Mouse (Mus musculus) intestine, embryonic 16.5 days (tissue): ENCODE measurements around the gene Trim59. TPM values are rescaled to one million over a fixed set of nuclear protein-coding genes. Genes with fewer than 3 reads are reported as not detected.
"Not testable (repeated sequence)": the region's sequence is repeated elsewhere in the genome, so short reads cannot be mapped to it uniquely, and the experiment has no call there.

Experiments
- ATAC-seq: fragments of 200-750 bp; cut with Nextera tagmentation; 2 replicates; pipeline ENCODE4 v1.8.0; 2017; ENCODE audit warnings: moderate TSS enrichment, moderate library complexity
- H3K27ac ChIP-seq: fragments of 300-500 bp; sonication (generic); 2 replicates; pipeline ENCODE4 v1.5.1; 2014; ENCODE audit warnings: mild to moderate bottlenecking, low read length
- H3K27me3 ChIP-seq: fragments of 300-500 bp; sonication (generic); replicated peaks from 2 replicates; pipeline ENCODE4 v1.6.1; 2014; ENCODE audit warnings: low read length, control low read depth, mixed read lengths; ENCODE audit not compliant: control insufficient read depth, insufficient read depth
- H3K36me3 ChIP-seq: fragments of 300-500 bp; sonication (generic); 2 replicates; pipeline ENCODE4 v1.6.1; 2014; ENCODE audit warnings: low read length, control low read depth; ENCODE audit not compliant: control insufficient read depth, insufficient read depth
- H3K4me1 ChIP-seq: fragments of 300-500 bp; sonication (generic); 2 replicates; pipeline ENCODE4 v1.6.1; 2014; ENCODE audit warnings: low read length, control low read depth, mixed read lengths; ENCODE audit not compliant: control insufficient read depth, insufficient read depth
- H3K4me2 ChIP-seq: fragments of 300-500 bp; sonication (generic); 2 replicates; pipeline ENCODE4 v1.6.1; 2014; ENCODE audit warnings: low read depth, low read length, control low read depth
- H3K4me3 ChIP-seq: fragments of 300-500 bp; sonication (generic); 2 replicates; pipeline ENCODE4 v1.5.1; 2014; ENCODE audit warnings: mild to moderate bottlenecking, low read length
- H3K9ac ChIP-seq: fragments of 300-500 bp; sonication (generic); 2 replicates; pipeline ENCODE4 v1.6.1; 2014; ENCODE audit warnings: low read depth, low read length
- H3K9me3 ChIP-seq: fragments of 300-500 bp; sonication (generic); 2 replicates; pipeline ENCODE4 v1.6.1; 2016; ENCODE audit warnings: low read length, control low read depth; ENCODE audit not compliant: control insufficient read depth
- WGBS: fragments of 180-500 bp; shearing (Covaris S2); extraction: QIAGEN DNeasy Blood & Tissue Kit; methylation state at CpG from one replicate; pipeline ENCODE4 v1.1.7; 2014; 5-methylcytosine and 5-hydroxymethylcytosine counted together
- polyA plus RNA-seq: library from polyadenylated mRNA; unstranded; fragments of >200 nt; fragmentation: Nextera tagmentation; extraction: Ambion mirVana; gene quantifications from 2 replicates; pipeline ENCODE4 v1.2.1, GENCODE M21; 2015

The Trim59 gene
- polyA plus RNA-seq, 1 experiment from 2014 or later: 56.6 TPM

DNA sequence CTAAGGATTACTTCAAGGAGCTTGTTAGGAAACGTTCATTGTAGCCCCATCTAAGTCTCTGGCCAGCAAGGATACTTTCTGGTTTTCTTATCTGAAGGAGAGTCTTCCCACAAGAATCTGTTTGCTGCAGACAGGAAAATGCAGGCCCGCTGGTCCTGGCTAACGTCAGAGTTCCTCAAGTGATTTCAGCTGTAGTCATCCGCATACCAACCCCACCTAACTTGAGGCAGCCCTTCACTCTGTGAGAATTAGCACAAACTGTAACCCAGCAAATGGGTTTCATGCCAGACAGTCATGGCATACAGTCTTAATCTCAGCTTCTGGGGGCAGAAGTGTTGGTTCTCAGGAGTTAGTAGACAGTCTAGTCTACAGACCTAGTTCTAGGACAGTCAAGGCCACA, 2.0 kb upstream of the Trim59 start:
- no peak overlapping the region for H3K9ac ChIP-seq
- H3K4me1 ChIP-seq: peaks cover 12% of the 10 kb centered on the region
- no peak overlapping the region for H3K27ac ChIP-seq
- no peaks in the 10 kb centered on the region for H3K36me3 ChIP-seq
- H3K4me3 ChIP-seq: no peak overlapping the region
- no peak overlapping the region for H3K4me2 ChIP-seq
- 57% methylated on average over 4 of the region's 4 CpGs for WGBS
- no peaks in the 10 kb centered on the region for H3K27me3 ChIP-seq
- no peaks in the 10 kb centered on the region for H3K9me3 ChIP-seq
- ATAC-seq: no peak

DNA sequence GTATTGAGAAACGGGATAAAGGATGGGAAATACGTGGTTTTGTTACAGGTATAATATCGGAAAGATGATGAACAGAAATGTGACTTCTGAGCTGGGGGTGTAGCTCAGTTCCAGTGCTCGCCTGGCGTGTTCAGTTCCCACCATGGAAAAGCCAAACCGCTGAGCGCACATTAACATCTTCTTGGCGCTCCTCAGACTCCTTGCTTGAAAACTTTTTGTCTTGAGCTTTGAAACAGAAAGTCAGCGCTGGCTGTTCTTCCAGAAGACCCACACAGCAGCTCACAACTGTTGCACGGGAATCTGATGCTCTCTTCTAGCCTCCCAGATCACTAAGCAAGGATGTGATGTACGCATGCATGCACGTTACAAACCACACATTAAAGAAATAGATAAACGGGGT, 1.2 kb upstream of the Trim59 start:
- WGBS: 28% methylated on average over 13 of the region's 13 CpGs

DNA sequence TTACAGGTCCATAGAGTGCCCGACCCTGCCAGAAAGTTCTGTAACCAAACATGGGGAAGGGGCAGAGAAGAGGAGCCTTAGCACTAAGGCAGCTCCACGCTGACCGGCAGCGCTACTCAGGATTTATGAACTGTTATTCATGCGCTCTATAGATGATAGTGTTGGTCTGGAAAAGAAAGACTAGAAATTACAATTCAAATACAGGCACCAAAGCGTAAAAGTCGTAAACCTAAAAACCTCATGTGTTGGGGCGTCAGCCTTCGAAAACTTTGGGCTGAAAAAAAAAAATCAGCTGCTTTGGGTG, 797 bp upstream of the Trim59 start:
- ATAC-seq: peak; percentile 24
- Histone ChIP-seq H3K27me3 (no peaks in the 10 kb centered on the region), H3K4me3 (peak overlapping the region; percentile 90), H3K9ac (peak overlapping the region; percentile 89), H3K9me3 (no peaks in the 10 kb centered on the region), H3K4me2 (peak overlapping the region; percentile 78), H3K27ac (peak overlapping the region; percentile 91), H3K4me1 (peaks cover 14% of the 10 kb centered on the region), H3K36me3 (no peaks in the 10 kb centered on the region)
- WGBS: 4% methylated on average over 9 of the region's 9 CpGs

More for the DNA sequence above, 1.2 kb upstream of the Trim59 start:
- Histone ChIP-seq H3K27ac (no peak overlapping the region), H3K4me2 (peak overlapping the region; percentile 78), H3K9ac (peak overlapping the region; percentile 89), H3K4me1 (peaks cover 14% of the 10 kb centered on the region), H3K27me3 (no peaks in the 10 kb centered on the region), H3K4me3 (peak overlapping the region; percentile 90), H3K9me3 (no peaks in the 10 kb centered on the region), H3K36me3 (no peaks in the 10 kb centered on the region)
- no peak for ATAC-seq

DNA sequence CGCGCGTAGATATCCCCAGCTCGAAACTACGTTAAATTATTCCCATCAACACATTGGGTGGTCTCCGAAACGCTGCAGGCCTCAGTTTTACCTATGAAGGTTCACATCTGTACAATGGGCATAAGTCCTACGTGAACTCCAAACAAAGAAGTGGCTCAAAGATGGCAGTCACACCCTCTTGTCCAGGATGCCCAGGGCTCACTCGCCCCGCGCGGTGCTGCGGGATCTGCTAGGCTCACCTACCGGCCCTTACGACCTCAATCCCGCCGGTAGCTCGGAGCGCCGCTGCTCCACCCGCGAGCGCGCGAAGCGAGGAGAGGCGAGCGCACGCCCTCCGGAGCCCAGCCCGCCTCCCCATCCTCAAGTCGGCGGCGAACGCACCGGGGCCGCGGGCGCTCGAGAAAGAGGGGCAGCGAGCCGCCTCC, 376 bp downstream of the Trim59 start:
- ATAC-seq: peak; percentile 71
- no peaks in the 10 kb centered on the region for H3K36me3 ChIP-seq
- peak overlapping the region; percentile 89 for H3K9ac ChIP-seq
- H3K4me1 ChIP-seq: peaks cover 14% of the 10 kb centered on the region
- no peaks in the 10 kb centered on the region for H3K27me3 ChIP-seq
- H3K27ac ChIP-seq: peak overlapping the region; percentile 88
- WGBS: under 1% methylated on average over 40 of the region's 42 CpGs
- H3K4me2 ChIP-seq: peak overlapping the region; percentile 62
- H3K9me3 ChIP-seq: no peaks in the 10 kb centered on the region
- H3K4me3 ChIP-seq: peak overlapping the region; percentile 90

DNA sequence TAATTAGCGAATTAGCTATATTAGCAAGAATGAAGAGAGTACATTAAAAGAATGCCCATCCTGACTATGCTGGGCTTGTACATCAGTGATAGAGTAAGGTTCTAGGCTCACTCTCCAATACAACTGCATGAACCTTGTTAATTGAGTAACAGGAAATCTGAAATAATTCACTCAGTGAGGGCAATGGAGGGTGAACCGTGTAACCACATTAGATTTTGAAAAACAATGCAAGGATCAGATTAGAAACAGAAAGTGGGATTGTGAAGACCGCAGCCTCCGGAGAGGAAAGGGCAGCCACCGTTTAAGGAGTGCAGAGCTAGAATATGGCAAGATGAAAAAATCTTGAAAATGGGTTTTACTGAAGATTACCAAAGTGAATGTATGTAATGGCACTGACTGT, 3.3 kb downstream of the Trim59 start:
- Histone ChIP-seq H3K27ac (no peak overlapping the region), H3K4me3 (peak overlapping the region; percentile 13; the same call in 1 of the 2 replicates), H3K4me1 (peaks cover 14% of the 10 kb centered on the region), H3K4me2 (peak overlapping the region; percentile 30), H3K36me3 (no peaks in the 10 kb centered on the region), H3K9ac (no peak overlapping the region), H3K9me3 (no peaks in the 10 kb centered on the region), H3K27me3 (no peaks in the 10 kb centered on the region)
- 61% methylated on average over 5 of the region's 5 CpGs for WGBS
- no peak for ATAC-seq

DNA sequence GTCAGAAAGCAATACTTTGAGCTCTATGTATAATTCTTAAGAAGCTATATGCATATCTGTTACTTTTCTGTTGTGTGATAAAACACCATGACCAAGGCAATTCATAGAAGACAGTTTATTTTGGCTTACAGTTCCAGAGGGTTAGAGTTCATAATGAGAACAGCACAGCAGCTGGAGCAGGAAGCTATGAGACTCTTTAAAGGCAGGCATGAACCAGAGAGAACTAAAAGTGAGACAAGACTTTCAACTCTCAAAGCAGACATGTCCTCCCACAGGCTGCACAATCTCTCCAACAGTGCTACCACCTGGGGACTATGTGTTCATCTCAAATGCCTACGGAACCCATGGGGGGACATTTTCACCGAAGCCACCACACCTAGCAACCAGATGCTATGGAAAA, 4.5 kb downstream of the Trim59 start:
- H3K27ac ChIP-seq: no peak overlapping the region
- ATAC-seq: no peak
- WGBS: 93% methylated on average over 2 of the region's 2 CpGs
- no peaks in the 10 kb centered on the region for H3K36me3 ChIP-seq
- H3K9me3 ChIP-seq: no peaks in the 10 kb centered on the region
- no peaks in the 10 kb centered on the region for H3K27me3 ChIP-seq
- no peak overlapping the region for H3K4me3 ChIP-seq
- H3K9ac ChIP-seq: no peak overlapping the region
- peaks cover 8% of the 10 kb centered on the region for H3K4me1 ChIP-seq
- no peak overlapping the region for H3K4me2 ChIP-seq

DNA sequence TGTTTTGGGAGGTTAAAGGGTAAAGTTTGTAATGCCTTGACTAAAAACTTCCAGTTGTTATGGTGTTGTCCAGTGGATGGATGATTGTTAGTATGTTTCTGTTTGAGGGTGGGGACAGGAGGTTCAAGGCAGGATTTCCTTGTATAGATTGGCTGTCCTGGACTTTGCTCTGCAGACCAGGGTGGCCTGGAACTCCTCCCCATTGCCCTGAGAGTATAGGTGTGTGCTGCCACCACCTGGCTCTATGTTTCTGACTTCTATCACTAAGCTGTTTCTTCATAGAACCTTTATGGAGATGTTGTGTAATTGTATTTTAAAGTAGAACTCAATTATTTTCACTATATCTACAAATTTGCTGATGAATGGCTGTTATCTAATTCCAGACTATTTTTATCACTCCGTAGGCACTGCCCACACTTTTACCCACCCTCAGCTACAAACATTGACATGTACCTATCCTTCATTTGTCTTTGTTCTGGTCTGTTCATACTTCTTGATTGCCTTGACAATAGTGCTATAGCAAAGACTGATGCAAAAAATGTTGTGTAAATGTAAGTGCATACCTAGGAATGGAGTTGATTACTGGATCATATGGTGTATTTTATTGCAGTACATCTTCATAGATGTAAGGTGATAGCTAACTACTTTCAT, 18.3 kb downstream of the Trim59 start:
- Histone ChIP-seq H3K9ac (no peak overlapping the region), H3K27me3 (no peaks in the 10 kb centered on the region), H3K4me1 (no peaks in the 10 kb centered on the region), H3K36me3 (peaks cover 23% of the 10 kb centered on the region), H3K4me2 (no peak overlapping the region), H3K27ac (no peak overlapping the region), H3K4me3 (no peak overlapping the region), H3K9me3 (no peaks in the 10 kb centered on the region)
- WGBS: 85% methylated on average over 1 of the region's 1 CpGs
- peak; percentile 98 for ATAC-seq

DNA sequence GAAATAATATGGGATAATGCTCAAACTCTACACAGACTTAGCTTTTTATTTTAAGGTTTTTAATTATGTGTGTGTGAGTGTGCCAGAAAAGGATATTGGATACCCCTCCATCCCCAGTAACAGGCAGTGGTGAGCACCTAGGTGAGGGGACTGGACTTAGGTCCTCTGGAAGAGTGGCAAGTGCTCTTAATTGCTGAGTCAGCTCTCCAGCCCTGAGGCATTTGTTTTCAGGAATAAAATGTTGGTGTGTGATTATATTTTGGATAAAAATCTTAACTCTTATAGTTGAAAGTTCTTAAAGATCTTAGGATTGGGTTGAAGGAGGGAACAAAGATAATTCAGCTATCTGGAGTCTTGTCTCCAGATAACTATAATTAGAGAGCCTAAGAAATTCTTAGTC, 23.8 kb downstream of the Trim59 start:
- Histone ChIP-seq H3K4me3 (no peak overlapping the region), H3K9ac (no peak overlapping the region), H3K36me3 (peaks cover 23% of the 10 kb centered on the region), H3K9me3 (no peaks in the 10 kb centered on the region), H3K27ac (no peak overlapping the region), H3K27me3 (no peaks in the 10 kb centered on the region), H3K4me2 (no peak overlapping the region), H3K4me1 (no peaks in the 10 kb centered on the region)
- ATAC-seq: no peak

DNA sequence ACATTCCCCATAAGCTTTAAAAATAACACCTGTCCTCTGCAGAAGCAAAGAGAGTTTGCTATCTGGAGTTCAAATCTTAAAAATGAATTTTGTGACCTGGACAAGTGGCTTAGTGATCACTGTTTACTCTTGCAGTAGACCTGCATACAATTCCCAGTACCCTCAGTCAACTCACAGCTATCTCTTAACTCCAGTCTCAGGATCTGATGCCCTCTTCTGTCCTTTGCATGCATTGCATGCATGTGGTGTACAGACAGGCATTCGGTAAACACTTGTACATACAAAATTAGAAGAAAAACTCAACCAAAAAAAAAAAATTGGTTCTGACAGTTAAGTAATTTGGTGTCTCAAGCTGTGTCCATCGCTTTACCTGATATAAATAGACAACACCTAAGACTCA, 24.3 kb downstream of the Trim59 start:
- Histone ChIP-seq H3K27ac (no peak overlapping the region), H3K4me3 (no peak overlapping the region), H3K9ac (no peak overlapping the region), H3K4me2 (no peak overlapping the region), H3K4me1 (no peaks in the 10 kb centered on the region), H3K9me3 (no peaks in the 10 kb centered on the region), H3K27me3 (no peaks in the 10 kb centered on the region), H3K36me3 (peaks cover 23% of the 10 kb centered on the region)
- WGBS: 91% methylated on average over 2 of the region's 2 CpGs
- ATAC-seq: no peak

DNA sequence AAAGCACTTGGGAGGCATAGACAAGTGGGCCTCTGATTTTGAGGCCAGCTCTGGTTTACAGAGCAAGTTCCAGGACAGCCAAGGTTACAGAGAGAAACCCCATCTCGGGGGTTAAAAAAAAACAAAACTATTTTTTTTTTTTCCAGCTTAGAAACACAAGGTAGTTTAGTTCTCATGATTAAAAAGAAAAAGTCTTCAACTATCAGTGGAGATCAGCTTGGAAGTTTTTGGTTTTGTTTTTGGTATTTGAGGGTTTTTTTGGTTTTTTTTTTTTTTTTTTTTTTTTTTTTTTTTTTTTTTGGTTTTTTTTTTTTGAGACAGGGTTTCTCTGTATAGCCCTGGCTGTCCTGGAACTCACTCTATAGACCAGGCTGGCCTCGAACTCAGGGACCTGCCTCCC, 25.9 kb downstream of the Trim59 start:
- ATAC-seq: not testable (repeated sequence)

More for the DNA sequence above, 25.9 kb downstream of the Trim59 start:
- not testable (repeated sequence) for H3K27ac ChIP-seq, H3K27me3 ChIP-seq, H3K4me2 ChIP-seq, H3K4me1 ChIP-seq, H3K9ac ChIP-seq, H3K9me3 ChIP-seq, H3K4me3 ChIP-seq
- H3K36me3 ChIP-seq: peaks cover 21% of the 10 kb centered on the region
- WGBS: 93% methylated on average over 2 of the region's 2 CpGs
